Mouse (Mus musculus) spleen, postnatal 14 days (tissue): ENCODE results near the gene Exosc9.
A peak's percentile ranks its signal among the peaks of the same experiment; 100 is the strongest.

Experiments
- DNase-seq, 2 experiments: peaks; one replicate each; pipeline ENCODE4 v3.0.0; 2021 to 2022; ENCODE audit warnings: low spot score in 2 of 2

Exosc9 gene

DNA sequence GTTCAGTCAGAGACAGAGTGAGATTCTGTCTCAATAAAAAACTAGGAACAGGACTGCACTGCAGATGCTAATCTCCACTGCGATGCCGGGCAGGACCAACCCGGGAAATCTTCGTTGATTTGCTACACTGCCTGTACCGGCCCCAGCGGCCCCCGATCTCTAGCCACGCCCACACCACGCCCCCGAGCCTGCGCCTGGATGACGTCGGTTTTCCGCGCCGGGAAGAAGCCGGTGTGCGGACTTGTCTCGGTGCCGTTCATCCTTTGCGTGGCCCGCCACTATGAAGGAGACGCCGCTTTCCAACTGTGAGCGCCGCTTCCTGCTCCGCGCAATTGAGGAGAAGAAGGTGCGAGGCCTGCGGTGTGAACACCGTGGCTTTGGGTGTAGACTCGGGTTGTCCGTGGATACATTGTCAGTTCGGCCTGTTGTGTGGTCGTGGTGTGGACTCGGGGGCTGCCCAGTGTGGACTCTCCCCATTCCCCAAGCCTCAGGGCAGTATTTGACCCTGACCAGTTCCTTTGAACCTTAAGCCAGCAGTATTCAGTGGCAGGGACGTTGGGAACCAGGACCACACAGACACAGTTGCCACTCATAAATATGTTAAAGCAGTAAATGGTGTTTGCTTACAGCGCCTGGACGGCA lies at the start of gene Exosc9:
Gene Exosc9, plus strand, starts transcription at position 201 of the 642 bp plus-strand sequence.
- DNase-seq: peak; percentile 91 to 94

DNA sequence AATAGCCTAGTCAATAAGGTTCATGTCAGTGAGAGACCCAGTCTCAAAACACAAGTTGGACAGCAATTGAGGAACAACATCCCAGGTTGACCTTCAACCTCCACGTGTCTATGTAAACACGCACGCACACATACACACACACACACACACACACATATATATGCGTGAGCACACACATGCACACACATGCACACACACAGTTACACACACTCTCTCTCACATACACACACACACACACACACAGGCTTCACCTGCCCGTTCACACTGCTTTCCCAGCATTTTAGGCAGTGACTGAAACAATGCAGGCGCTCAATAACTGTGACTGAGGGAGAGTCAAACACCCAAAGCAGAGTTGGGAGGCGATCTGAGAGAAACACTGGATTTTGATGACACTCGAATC lies 47.1 kb upstream of the Exosc9 start:
- DNase-seq: no peak

DNA sequence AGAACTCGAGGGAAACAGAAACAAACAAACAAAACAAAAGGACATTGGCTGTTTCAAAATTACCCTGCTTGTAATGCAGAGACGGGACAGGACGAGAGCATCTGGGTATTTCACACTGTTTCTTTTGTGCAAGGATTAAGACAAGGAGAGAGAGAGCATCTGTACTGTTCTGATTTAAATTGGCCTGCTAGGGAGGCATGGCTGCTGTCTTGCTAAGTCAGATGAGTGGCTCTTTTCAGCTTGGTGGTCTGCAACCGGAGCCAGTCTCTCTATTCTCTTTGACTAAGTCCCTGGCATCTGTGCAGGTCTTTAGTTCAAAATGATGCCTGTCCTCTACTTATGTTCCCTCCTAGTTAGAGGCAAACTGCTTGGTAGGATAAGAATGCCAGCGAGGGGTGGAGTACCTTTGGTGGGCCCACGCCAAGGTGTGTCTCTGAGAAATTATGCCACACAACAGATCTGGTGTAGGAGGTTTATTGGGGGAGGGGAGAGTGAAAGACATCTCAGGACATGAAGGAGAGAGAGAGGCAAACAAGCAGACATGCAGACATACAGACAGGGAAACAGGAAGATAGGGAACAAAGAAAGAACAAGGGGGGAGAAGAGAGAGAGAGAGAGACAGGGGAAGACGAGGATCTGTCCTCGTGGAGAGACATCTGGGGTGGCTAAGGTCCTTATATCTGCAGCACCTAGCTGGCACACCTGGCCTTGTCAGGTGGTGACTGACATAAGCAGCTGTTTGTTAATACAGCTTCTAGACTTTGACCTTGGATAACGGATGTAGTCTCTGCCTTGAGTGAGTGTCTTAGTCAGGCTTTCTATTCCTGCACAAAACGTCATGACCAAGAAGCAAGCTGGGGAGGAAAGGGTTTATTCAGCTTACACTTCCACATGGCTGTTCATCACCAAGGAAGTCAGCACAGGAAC lies 46.3 kb upstream of the Exosc9 start:
- DNase-seq: no peak

DNA sequence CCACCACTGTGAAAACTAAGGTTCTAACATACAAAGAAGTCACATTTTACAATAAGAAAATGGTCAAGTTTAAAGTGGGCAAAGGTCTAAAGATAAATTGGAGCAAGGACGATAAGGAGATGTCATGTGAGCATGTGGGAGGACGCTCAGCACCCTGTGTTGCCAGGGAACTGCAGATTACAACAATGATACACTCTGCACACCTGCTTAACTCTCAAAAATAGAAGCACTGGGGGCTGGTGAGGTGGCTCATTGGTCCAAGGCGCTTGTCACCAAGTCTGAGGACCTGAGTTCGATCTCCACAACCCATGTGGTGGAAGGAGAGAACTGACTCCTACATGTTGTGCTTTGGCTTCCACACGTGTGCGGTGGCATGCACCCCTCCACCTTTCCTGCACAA lies 40.9 kb upstream of the Exosc9 start:
- DNase-seq: no peak

DNA sequence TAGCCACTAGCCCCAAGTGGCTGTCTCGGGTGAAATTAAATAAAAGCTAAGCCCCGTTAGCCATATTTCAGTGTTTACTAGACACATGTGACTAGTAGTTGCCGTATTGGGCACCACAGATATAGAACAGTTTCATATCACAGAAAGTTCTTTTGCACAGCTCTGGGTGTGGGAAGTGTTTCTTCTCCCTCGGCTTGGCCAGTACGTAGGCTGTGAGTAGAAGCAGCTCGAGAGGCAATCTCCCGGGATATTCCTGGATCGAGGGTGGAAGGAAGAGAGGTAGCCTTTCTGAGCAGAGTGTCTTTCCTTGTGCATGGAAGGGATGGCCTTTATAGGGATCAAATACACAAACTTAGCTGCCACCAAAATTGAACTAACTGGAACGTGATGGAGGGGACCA lies 36.2 kb upstream of the Exosc9 start:
- no peak for DNase-seq

DNA sequence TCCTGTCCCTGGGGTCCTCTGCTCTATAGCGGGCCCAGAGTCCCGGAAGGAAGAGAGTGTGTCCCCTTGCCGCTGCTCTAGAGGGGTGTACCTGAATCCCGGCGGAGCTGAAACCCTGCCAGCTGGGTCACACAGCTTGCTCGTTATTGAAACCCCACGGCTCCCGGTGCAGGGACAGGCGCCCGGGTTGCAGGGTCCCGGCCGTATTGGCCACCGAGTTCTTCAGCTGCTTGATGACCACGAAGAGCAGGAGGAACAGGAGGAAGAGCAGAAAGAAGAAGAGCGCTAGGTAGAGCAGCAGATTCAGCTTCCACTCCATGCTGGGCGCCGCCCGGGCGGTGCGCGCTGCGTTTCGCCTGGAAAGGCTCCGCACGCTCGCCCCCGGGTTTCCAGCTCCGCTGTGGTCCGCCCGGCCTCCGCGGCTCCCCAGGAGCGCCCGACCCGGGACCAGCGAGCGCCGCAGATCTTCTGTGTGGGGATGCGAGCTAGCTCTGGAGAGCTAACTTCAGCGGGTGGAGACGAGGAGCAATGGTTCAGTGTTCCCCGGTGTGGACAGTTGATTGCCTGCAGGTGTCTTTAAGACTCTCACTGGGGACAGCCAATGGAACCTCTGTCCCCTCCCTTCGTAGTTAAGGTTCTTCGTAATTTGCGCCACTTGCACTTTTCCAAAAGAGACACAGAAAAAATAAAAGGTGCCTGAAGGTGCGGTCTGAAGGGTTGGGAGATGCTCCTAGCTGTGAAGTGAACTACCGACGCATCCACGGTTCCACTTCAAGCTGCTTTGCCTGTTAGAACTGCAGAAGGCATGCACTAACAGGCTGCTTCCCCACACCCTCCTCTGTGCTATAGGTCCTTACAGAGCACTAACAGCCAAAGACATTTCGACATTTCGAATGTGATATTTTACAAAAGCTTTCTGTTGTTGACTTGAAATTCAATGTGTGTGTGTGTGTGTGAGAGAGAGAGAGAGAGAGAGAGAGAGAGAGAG lies 31.0 kb upstream of the Exosc9 start, which contains the start of gene Gm11549:
Gene Gm11549, minus strand, starts transcription at position 741 of the 988 bp plus-strand sequence.
- DNase-seq: no peak

DNA sequence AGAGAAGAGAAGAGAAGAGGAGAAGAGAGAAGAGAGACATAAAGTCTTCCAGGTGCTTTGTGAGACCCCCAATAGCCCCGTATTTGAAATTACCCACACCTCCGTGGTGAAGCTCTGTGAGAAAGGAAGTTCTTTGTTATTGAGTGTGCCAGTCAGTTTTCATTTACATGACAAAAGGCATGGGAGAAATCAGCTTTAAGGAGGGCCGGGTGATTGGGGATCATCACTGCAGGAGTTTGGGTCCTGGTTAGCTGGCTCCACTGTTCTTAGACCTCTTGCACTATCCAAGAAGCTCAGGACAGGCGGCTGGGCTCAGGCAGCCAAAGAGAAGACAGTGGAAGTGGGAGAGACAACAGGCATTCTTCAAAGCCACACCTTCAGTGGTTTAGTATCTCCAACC lies 30.3 kb upstream of the Exosc9 start:
- DNase-seq: no peak

DNA sequence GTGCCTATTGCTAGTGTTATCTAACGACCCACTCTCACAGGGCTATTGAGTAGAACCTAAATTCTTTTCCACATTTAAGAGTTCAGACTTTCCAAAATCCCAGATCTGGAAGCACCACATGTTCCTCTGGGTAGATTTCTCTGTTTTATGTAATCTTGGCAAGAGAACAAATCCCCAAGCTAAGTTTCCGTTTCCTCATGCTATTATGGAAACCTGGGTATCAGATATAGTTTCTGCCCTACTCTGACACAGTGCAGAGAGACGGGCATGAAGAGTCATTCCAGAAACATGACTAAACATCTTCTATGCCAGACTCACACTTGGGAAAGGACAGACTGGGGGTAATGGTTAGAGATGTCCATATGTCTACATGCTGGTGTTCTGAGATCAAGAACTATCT lies 27.9 kb upstream of the Exosc9 start:
- no peak for DNase-seq

DNA sequence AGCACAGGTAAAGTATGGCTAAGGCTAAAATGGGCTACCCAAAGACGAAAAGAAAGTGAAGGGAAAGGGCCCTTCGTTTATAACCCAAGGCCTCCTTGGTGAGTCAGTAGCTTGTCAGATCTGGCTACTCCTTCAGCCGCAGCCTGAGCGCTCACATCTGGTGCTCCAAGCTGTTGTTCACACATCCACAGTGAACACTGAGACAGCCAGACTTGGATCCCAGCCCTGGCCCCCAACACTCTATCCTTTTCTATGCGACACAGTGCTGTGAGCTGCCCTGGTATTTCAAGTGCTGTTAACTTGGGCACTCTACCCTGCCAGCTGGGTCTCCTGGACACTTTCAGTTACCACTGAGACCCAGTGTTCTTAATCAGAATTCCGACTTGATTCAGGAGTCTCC lies 22.1 kb upstream of the Exosc9 start:
- DNase-seq: no peak

DNA sequence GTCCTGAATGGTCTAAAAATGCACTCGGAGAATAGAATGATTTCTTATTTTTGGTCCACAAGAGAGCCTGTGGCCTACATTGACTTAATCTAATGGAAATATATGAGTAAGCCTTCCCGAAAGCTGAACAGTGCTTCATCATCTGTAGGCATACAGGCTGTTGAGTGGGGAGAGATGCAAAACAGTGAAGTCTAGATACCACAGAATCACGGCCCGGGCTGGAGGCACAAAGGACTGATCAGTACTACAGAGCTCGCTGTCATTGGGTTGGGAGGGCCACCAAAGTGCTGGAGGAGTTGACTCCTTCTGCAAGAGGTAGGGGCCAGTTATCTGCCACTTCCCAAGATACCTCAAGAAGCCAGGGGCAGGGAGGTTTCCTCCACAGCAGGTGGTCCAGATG lies 21.6 kb upstream of the Exosc9 start:
- no peak for DNase-seq

DNA sequence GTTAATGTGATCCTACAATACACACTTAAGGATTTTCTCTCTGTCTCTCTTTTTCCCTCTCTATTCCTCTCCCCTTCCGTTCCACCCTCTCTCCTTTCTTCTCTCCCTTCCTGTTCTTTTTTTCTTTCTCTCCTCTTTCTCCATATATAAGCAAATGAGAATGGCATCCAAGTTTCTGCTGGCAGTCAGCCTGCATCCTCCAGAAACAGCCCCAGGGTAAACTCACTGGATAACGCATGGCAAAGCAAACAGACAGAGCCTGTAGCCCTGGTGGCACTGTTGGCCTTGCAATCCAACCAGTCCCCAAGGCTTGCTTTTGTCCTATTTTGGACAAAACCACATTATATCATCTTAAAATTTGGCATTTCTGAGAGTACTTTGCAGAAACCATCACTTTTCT lies 21.2 kb upstream of the Exosc9 start:
- no peak for DNase-seq

DNA sequence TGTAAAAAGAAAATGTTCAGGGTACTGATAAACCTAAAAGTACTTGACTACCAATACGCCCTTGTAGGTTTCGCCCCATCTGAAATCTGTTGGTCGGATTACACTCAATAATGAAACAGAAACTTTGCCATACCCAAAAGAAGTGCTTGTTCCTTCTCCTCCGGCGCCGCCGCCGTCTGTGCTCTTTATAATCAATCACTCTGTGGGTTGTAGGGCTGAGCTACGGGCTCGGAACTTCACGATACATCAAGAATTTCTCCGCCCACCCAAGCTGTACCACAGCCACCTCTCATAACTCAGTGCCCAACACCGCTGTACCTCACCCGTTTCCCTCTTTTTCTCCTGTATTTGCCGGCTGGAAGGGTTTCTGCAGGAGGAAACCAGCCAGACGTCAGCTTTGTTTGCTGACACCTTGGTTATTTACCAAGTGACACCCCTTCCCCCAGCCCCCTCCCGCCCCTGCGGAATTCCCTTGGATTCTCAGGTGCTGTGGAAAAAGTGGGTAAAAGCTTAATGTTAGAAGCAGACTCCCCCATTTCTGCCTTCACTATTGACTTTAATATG lies 20.3 kb upstream of the Exosc9 start:
- no peak for DNase-seq

DNA sequence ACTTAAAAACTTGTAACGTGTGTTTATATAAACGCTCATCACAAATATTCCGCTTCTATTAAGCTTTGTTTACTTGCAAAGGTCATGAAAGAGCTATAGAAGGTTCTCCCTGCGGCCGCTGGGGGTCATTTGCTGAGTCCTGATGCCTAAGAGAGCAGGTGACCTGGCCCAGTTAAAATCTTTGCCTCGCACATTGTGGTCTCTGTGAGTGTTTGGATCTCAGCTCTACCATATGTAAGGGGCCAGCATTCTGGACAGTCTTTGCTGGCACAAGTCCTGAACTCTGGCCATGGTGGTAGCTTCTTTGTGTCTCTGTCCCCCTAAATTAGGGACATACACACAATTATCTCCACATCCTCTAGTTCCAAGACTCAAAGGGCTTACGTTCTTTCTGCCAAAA lies 19.7 kb upstream of the Exosc9 start:
- DNase-seq: no peak

DNA sequence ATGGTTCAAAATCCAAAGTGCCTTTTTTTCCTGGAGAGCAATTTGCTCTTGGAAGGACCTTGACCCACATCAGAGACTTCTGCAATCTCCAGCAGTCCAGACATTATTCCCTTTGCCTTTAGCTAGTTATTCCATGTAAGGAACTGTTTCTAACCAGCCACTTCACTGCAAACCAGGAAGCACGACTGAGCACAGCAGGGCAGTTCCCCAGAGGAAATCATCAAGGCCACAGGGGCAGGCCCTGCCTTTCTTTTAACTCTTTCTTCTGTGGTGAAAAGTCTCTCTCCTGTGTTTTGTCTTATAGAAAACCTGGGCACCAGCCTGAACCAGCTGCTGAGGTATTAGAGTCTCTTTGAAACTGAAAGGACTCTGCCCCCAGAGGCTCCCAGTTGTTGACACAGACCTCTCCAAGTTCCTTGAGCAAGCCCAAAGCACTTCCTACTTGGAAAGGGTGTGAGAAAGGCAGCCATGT lies 19.2 kb upstream of the Exosc9 start:
- no peak for DNase-seq

DNA sequence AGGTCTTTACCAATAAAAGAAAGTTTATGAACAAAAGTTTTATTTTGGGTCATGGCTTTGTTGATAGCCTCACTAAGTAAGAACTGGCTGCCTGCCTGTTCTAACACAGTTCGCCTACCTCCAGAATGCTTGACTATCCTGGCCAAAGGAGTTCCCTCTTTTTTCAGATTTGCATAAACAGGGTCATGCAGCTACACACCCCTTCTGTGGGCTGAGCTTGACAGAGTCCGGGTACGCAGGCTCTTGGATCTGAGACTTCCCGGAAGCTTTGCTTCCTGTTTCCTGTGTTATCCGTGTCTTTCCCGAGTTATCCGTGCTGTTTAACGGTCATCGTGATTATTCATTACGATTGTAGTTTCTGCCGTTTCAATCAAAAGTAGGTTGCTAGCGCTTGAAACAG lies 16.4 kb upstream of the Exosc9 start:
- no peak for DNase-seq

DNA sequence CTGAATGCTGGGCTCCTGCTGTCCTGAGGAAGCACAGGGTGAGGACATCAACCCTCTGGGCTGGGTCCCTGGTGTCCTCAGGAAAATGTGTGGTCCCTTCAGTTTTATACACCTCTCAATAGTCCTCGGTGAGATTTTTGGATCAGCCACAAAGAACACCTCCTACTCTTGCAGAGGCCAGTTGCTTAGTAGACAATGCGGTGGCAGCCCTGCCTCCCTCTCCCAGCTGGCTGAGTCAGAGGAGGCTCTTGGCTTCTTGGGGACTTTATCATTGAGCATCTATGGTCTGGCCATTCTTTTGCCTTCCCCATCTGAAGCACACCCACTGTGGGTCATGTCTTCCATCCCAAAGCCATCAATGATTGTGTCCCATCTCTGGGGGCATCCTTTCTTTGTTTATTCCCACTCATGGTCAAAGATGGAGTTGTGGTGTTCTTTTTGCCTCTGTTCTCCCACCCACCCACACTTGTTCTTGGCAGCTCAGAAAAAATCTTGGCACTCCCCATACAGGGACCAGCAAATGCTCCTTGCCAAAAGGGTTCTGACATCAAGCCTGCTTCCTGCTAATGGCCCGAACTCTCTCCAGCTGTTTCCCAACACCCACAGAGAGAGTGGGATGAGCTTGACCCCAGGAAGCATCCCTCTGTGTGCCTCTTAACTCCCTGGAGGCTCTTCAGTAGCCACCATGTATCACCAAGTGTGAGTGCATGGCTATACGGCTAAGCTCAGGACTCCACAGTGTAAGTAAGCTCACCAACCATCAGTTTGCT lies 14.5 kb upstream of the Exosc9 start:
- DNase-seq: no peak

DNA sequence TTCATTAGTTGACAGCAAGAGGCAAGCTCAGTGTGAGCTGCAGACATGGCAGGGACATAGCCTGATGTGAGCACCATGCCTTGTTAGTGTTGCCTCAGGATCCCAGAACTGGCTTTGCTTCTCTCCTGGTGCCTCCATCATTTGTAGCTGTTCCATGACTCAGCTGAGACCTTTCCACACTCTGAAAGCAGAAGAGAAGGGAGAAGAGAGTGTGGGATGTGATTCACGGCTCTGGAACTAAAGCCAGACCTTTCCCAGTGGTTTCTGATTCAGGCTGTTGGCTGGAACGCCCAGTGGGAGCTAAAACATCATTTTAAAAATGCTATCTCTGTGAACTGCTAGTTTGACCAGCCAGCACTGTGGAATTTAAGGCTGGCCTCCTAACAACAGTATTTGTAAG lies 11.7 kb upstream of the Exosc9 start:
- no peak for DNase-seq

DNA sequence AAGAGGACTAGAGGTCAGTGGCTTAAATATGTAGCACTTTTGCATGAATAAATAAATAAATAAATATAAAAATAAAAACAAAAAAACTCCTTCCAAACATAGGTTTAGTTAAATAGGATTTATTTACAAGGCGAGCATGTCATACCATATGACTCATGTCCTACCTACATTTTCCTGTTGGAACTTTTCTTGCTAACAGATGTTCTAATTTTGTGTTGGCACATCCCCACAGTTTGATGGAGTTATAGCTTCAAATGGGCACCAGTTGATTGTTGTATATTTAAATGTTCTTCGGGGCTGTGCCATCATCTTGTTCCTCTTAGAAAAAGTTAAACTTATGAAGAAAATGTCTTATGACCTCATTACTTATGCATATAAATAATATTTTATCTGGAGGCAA lies 11.0 kb upstream of the Exosc9 start:
- DNase-seq: no peak

DNA sequence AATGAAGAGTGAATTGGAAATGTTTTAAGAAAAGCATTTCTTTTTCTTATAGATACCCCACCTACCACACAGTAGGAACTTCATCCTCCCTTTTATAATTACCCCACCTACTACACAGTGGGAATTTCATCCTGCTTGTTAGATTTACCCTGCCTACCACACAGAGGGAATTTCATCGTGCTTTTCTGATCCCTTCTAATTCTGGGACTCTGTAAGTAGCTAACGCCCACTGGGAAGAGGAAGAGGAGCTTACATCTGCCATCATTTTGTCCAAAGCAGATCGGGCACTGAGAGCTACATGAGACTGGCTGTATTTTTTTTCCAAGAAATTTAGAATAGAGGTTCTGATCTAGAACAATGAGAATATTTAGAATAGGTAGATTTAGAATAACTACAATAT lies 7.4 kb upstream of the Exosc9 start:
- DNase-seq: no peak

DNA sequence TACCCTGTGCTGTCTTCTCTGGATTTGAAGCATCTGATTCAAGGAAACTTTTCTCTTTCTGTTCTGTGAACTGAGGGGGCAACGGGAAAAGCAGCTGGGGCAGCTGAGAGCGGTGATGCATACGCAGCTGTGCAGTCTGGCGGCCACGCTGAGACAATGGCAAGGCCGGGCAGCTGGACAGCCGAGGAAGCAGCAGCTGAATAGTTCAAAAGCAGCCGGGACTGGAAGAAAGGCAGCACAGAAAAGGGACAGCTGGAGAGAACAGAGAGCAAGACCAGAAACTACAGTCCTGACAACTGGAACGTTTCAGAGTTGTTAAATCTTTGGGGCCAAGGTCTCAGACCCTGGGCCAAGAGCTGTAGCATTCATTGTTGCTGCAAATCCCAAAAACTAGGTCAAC lies 1.1 kb upstream of the Exosc9 start:
- DNase-seq: no peak
